14 mouse cellular contexts compared by ENCODE assay signal in genomic region chr17:30245308-30245706, GRCm38 (mm10).
DNase-seq lines count a peak whose midpoint lies in the region; ATAC-seq lines count a peak whose summit lies in the region.
"Had no signal": no experiment of that assay in that cellular context is flagged by ENCODE, and none has a peak within 500 bp of the region (broad histone marks: within the 10 kb centered on the region; RNA-seq: fewer than 3 reads in every experiment).

No protein-coding gene starts in this region.

- no peak overlapping the region for H3K4me2 ChIP-seq in hindbrain, embryonic 12.5 days (replicated peaks)
- H3K4me2 ChIP-seq in hindbrain, embryonic 11.5 days (replicated peaks; ENCODE audit: low read depth, low read length), result no peak overlapping the region
- no peak overlapping the region for H3K4me2 ChIP-seq in hindbrain, embryonic 14.5 days (replicated peaks)
- H3K4me2 ChIP-seq: embryonic facial prominence, embryonic 15.5 days; liver, embryonic 13.5 days had no signal

- H3K9me3 ChIP-seq in hindbrain, embryonic 12.5 days (replicated peaks), result no peaks in the 10 kb centered on the region
- H3K9me3 ChIP-seq in hindbrain, embryonic 11.5 days (ENCODE audit: control insufficient read depth, low read length), result no peaks in the 10 kb centered on the region
- H3K9me3 ChIP-seq in hindbrain, embryonic 14.5 days (ENCODE audit: control insufficient read depth, low read length), result no peaks in the 10 kb centered on the region
- H3K9me3 ChIP-seq: embryonic facial prominence, embryonic 15.5 days; liver, embryonic 13.5 days had no signal

- no peak overlapping the region for H3K4me3 ChIP-seq in hindbrain, embryonic 12.5 days
- no peak overlapping the region for H3K4me3 ChIP-seq in hindbrain, embryonic 11.5 days (ENCODE audit: low read depth, low read length)
- H3K4me3 ChIP-seq in hindbrain, embryonic 14.5 days (replicated peaks; ENCODE audit: low read length), result no peak overlapping the region
- H3K4me3 ChIP-seq: embryonic facial prominence, embryonic 15.5 days; liver, embryonic 13.5 days; myocyte had no signal

- WGBS in hindbrain, embryonic 12.5 days, result 60% methylated on average over 10 of the region's 10 CpGs
- 78% methylated on average over 10 of the region's 10 CpGs for WGBS in hindbrain, embryonic 11.5 days
- 57% methylated on average over 10 of the region's 10 CpGs for WGBS in hindbrain, embryonic 14.5 days

- H3K27me3 ChIP-seq in hindbrain, embryonic 12.5 days, result no peaks in the 10 kb centered on the region
- no peaks in the 10 kb centered on the region for H3K27me3 ChIP-seq in hindbrain, embryonic 11.5 days (ENCODE audit: control insufficient read depth, insufficient read depth, low read length)
- H3K27me3 ChIP-seq in hindbrain, embryonic 14.5 days (ENCODE audit: control insufficient read depth, insufficient read depth, low read length), result no peaks in the 10 kb centered on the region
- H3K27me3 ChIP-seq: embryonic facial prominence, embryonic 15.5 days; liver, embryonic 13.5 days had no signal

- no peak for ATAC-seq in hindbrain, embryonic 12.5 days (ENCODE audit: low FRiP score)
- no peak for ATAC-seq in hindbrain, embryonic 11.5 days (ENCODE audit: low FRiP score)
- no peak for ATAC-seq in hindbrain, embryonic 14.5 days (ENCODE audit: low FRiP score)

- peaks cover 61% of the 10 kb centered on the region for H3K4me1 ChIP-seq in hindbrain, embryonic 12.5 days
- H3K4me1 ChIP-seq in hindbrain, embryonic 11.5 days (replicated peaks; ENCODE audit: control insufficient read depth, insufficient read depth, low read length), result 0 out of 2 replicates have a peak, but pooled peaks cover 4% of the 10 kb centered on the region
- peaks cover 46% of the 10 kb centered on the region for H3K4me1 ChIP-seq in hindbrain, embryonic 14.5 days (replicated peaks; ENCODE audit: control insufficient read depth, insufficient read depth, low read length)

- H3K27ac ChIP-seq in hindbrain, embryonic 12.5 days, result peak overlapping the region; percentile 64
- no peak overlapping the region for H3K27ac ChIP-seq in hindbrain, embryonic 11.5 days (ENCODE audit: low read depth, low read length)
- H3K27ac ChIP-seq in hindbrain, embryonic 14.5 days, result peak overlapping the region; percentile 71
- H3K27ac ChIP-seq: embryonic facial prominence, embryonic 15.5 days; liver, embryonic 13.5 days had no signal

- H3K36me3 ChIP-seq in hindbrain, embryonic 12.5 days, result no peaks in the 10 kb centered on the region
- H3K36me3 ChIP-seq in hindbrain, embryonic 11.5 days (ENCODE audit: control insufficient read depth, insufficient read depth, low read length), result no peaks in the 10 kb centered on the region
- H3K36me3 ChIP-seq in hindbrain, embryonic 14.5 days (replicated peaks; ENCODE audit: control insufficient read depth, insufficient read depth), result no peaks in the 10 kb centered on the region
- H3K36me3 ChIP-seq: embryonic facial prominence, embryonic 15.5 days; liver, embryonic 13.5 days had no signal

- DNase-seq in hindbrain, embryonic 11.5 days (ENCODE audit: low spot score), result no peak
- peak; percentile 45 for DNase-seq in ovary, postnatal 36 days (ENCODE audit: low spot score)
- no peak for DNase-seq in ovary, postnatal 14 days (ENCODE audit: low spot score)
- DNase-seq in hindbrain, embryonic 14.5 days (ENCODE audit: low spot score), result no peak
- DNase-seq in left cerebral cortex, postnatal 36 days (ENCODE audit: low spot score in 2 of 2), result no peak
- DNase-seq in spleen, postnatal 36 days (ENCODE audit: low spot score in 2 of 2), result no peak
- DNase-seq: cerebellum, postnatal 36 days; liver, embryonic 13.5 days; lung, postnatal 4 days; right cerebral cortex, adult 18-20 months; thymus, postnatal 36 days had no signal

- no peak overlapping the region for H3K9ac ChIP-seq in hindbrain, embryonic 12.5 days
- H3K9ac ChIP-seq in hindbrain, embryonic 11.5 days (ENCODE audit: low read depth, low read length), result no peak overlapping the region
- H3K9ac ChIP-seq in hindbrain, embryonic 14.5 days, result 0 out of 2 replicates have a peak overlapping the region, but pooled peaks have one; percentile 11
- H3K9ac ChIP-seq: embryonic facial prominence, embryonic 15.5 days; liver, embryonic 13.5 days had no signal

- intact Hi-C loops in left cerebral cortex, postnatal 36 days (cut with DNase I), result no loop called here
